Mouse (Mus musculus) C2C12 (cell line): Measurements from ENCODE around the gene Sufu.

Source experiments
- CEBPB ChIP-seq: IDR thresholded peaks from one replicate; pipeline ENCODE4 v1.6.1; 2011; ENCODE audit warnings: low read depth, mild to moderate bottlenecking, control low read depth, moderate library complexity
- CTCF ChIP-seq: IDR thresholded peaks from one replicate; pipeline ENCODE4 v1.5.1; 2011; ENCODE audit not compliant: control insufficient read depth, insufficient read depth, insufficient read length
- MAX ChIP-seq: IDR thresholded peaks from one replicate; pipeline ENCODE4 v1.6.1; 2011; ENCODE audit warnings: mild to moderate bottlenecking, control low read depth

DNA sequence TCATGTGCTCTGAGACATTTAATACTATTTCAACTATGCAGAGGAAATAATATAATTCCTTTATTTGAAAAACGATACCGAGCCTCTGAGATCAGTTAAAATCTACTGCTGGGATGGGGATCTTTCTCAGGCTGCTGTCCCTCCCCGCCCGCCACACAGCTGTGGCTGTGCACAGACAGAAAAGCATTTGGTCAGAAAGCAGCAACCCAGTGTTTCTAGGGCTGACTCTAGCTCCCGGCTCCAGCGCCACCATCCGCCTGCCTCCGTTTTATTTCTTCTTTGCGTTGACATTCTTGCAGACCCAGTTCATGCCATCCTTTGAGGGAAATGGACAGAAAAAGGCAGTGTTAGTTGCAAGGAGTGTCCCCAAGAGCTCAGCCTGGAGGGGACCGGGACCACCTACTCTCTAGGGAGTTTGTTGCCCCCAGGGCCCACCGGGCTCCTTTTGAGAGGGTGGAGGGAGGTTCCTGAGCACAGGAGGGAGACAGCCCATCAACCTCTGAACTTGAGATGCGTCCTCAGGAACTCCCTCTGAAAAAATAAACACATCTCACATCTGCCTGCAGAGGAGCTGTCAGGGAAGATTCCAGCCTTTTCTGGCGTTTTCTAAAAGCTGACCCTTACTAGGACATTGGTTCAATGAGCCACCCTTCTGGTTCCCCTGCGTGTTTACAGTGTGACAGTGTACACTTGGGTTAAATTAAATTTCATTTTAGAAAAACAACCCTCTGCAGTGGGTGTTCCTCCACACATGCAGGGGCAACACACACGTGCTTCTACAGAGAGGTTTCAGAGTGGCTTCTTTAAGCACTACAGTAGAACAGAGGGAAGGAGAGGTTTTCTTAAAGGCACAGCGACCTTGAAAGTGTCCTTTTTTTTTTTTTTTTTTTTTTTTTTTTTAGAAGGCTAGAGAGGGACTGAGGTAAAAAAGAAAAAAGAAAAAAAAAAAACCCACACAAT, 134.7 kb downstream of the Sufu start:
- TF ChIP-seq CTCF (no peak), MAX (no peak), CEBPB (no peak)
